Mouse (Mus musculus): Measurements from ENCODE around the gene Tinagl1.

Gene Tinagl1

GRCm38 (mm10) chr4:130177536-130177935 is 2.6 kb upstream of the Tinagl1 start:
- no peak for DNase-seq (ENCODE audit: low spot score in 2 of 2)

GRCm38 (mm10) chr4:130177087-130177486 is 2.2 kb upstream of the Tinagl1 start:
- DNase-seq (ENCODE audit: low spot score in 2 of 2) = no peak

- DNase-seq (ENCODE audit: low spot score in 2 of 2) = no peak
Measured at GRCm38 (mm10) chr4:130176156-130176720, 1.3 kb upstream of the Tinagl1 start.

- DNase-seq (ENCODE audit: low spot score in 2 of 2) = peak; percentile 76 to 80
Measured at GRCm38 (mm10) chr4:130174335-130175031, 439 bp downstream of the Tinagl1 start.

- DNase-seq (ENCODE audit: low spot score in 2 of 2) = peak; percentile 45 to 51
Measured at GRCm38 (mm10) chr4:130173911-130174311, 1.0 kb downstream of the Tinagl1 start.

- peak; percentile 45 to 71 for DNase-seq (ENCODE audit: low spot score in 2 of 2)
Measured at GRCm38 (mm10) chr4:130173060-130173822, 1.7 kb downstream of the Tinagl1 start.

- DNase-seq (ENCODE audit: low spot score in 2 of 2) = peak; percentile 24 to 31
Measured at GRCm38 (mm10) chr4:130171951-130172765, 2.8 kb downstream of the Tinagl1 start.

- DNase-seq (ENCODE audit: low spot score in 2 of 2) = no peak
Measured at GRCm38 (mm10) chr4:130170362-130170761, 4.6 kb downstream of the Tinagl1 start.

- DNase-seq (ENCODE audit: low spot score in 2 of 2) = no peak
Measured at GRCm38 (mm10) chr4:130169411-130169971, 5.4 kb downstream of the Tinagl1 start.

- peak in 1 of 2 experiments; percentile 56 for DNase-seq (ENCODE audit: low spot score in 2 of 2)
Measured at GRCm38 (mm10) chr4:130168280-130169183, 6.4 kb downstream of the Tinagl1 start.

- DNase-seq (ENCODE audit: low spot score in 2 of 2) = no peak
Measured at GRCm38 (mm10) chr4:130167814-130168213, 7.1 kb downstream of the Tinagl1 start.

- DNase-seq (ENCODE audit: low spot score in 2 of 2) = no peak
Measured at GRCm38 (mm10) chr4:130167321-130167720, 7.6 kb downstream of the Tinagl1 start.

GRCm38 (mm10) chr4:130166592-130166991 is 8.3 kb downstream of the Tinagl1 start:
- DNase-seq (ENCODE audit: low spot score in 2 of 2) = no peak

GRCm38 (mm10) chr4:130166061-130166460 is 8.9 kb downstream of the Tinagl1 start:
- DNase-seq (ENCODE audit: low spot score in 2 of 2) = no peak

- DNase-seq (ENCODE audit: low spot score in 2 of 2) = no peak
Measured at GRCm38 (mm10) chr4:130164121-130164520, 10.8 kb downstream of the Tinagl1 start.

- no peak for DNase-seq (ENCODE audit: low spot score in 2 of 2)
Measured at GRCm38 (mm10) chr4:130163391-130163861, 11.5 kb downstream of the Tinagl1 start.

GRCm38 (mm10) chr4:130161349-130161748 is 13.6 kb downstream of the Tinagl1 start:
- DNase-seq (ENCODE audit: low spot score in 2 of 2) = no peak

GRCm38 (mm10) chr4:130156812-130157371 is 18.0 kb downstream of the Tinagl1 start:
- no peak for DNase-seq (ENCODE audit: low spot score in 2 of 2)

GRCm38 (mm10) chr4:130154250-130154649 is 20.7 kb downstream of the Tinagl1 start:
- DNase-seq (ENCODE audit: low spot score in 2 of 2) = no peak

- no peak for DNase-seq (ENCODE audit: low spot score in 2 of 2)
Measured at GRCm38 (mm10) chr4:130148405-130148804, 26.5 kb downstream of the Tinagl1 start.

All from spleen, postnatal 10 days (tissue).